Mouse (Mus musculus) intestine, embryonic 14.5 days (tissue): ENCODE results near the gene Gpr132. TPM values are rescaled to one million over a fixed set of nuclear protein-coding genes. Genes with fewer than 3 reads are reported as not detected.
"Not testable (repeated sequence)": the region's sequence is repeated elsewhere in the genome, so short reads cannot be mapped to it uniquely, and the experiment has no call there.

ENCODE experiments used
- ATAC-seq: fragments of 200-750 bp; cut with Nextera tagmentation; replicated peaks from 2 replicates; pipeline ENCODE4 v1.8.0; 2017; ENCODE audit warnings: low read depth, moderate number of reproducible peaks, moderate TSS enrichment, moderate library complexity; ENCODE audit not compliant: low FRiP score, low TSS enrichment
- DNase-seq: peaks from one replicate; pipeline ENCODE4 v3.0.0-alpha.2; 2018; ENCODE audit warnings: low spot score
- H3K27ac ChIP-seq: fragments of 300-500 bp; sonication (generic); 2 replicates; pipeline ENCODE4 v1.5.1; 2014; ENCODE audit warnings: low read depth, mild to moderate bottlenecking, control low read depth
- H3K27me3 ChIP-seq: fragments of 300-500 bp; sonication (generic); replicated peaks from 2 replicates; pipeline ENCODE4 v1.6.1; 2014; ENCODE audit warnings: low read length, control low read depth; ENCODE audit not compliant: control insufficient read depth, insufficient read depth
- H3K36me3 ChIP-seq: fragments of 300-500 bp; sonication (generic); 2 replicates; pipeline ENCODE4 v1.6.1; 2014; ENCODE audit warnings: low read length, control low read depth; ENCODE audit not compliant: control insufficient read depth, insufficient read depth
- H3K4me1 ChIP-seq: fragments of 300-500 bp; sonication (generic); replicated peaks from 2 replicates; pipeline ENCODE4 v1.6.1; 2014; ENCODE audit warnings: low read length, control low read depth, mixed read lengths; ENCODE audit not compliant: control insufficient read depth, insufficient read depth
- H3K4me2 ChIP-seq: fragments of 300-500 bp; sonication (generic); 2 replicates; pipeline ENCODE4 v1.6.1; 2014; ENCODE audit warnings: low read length
- H3K4me3 ChIP-seq: fragments of 300-500 bp; sonication (generic); 2 replicates; pipeline ENCODE4 v1.5.1; 2014; ENCODE audit warnings: low read depth, low read length, control low read depth, mixed read lengths
- H3K9ac ChIP-seq: fragments of 300-500 bp; sonication (generic); 2 replicates; pipeline ENCODE4 v1.6.1; 2014; ENCODE audit warnings: mild to moderate bottlenecking, low read length
- H3K9me3 ChIP-seq: fragments of 300-500 bp; sonication (generic); 2 replicates; pipeline ENCODE4 v1.6.1; 2016; ENCODE audit warnings: low read length, control low read depth; ENCODE audit not compliant: control insufficient read depth
- WGBS: fragments of 180-500 bp; shearing (Covaris S2); extraction: QIAGEN DNeasy Blood & Tissue Kit; methylation state at CpG from one replicate; pipeline ENCODE4 v1.1.7; 2014; 5-methylcytosine and 5-hydroxymethylcytosine counted together
- polyA plus RNA-seq: library from polyadenylated mRNA; unstranded; fragments of >200 nt; fragmentation: Nextera tagmentation; extraction: Ambion mirVana; gene quantifications from 2 replicates; pipeline ENCODE4 v1.2.1, GENCODE M21; 2014

Gene Gpr132
- polyA plus RNA-seq, 1 experiment from 2014 or later = 0.50 TPM

- ATAC-seq (no peak), DNase-seq (no peak)
- no peak overlapping the region; the same call in 1 of the 2 replicates for H3K4me2 ChIP-seq
- peaks cover 52% of the 10 kb centered on the region for H3K36me3 ChIP-seq
- no peak overlapping the region for H3K9ac ChIP-seq
- no peak overlapping the region for H3K27ac ChIP-seq
- H3K9me3 ChIP-seq = no peaks in the 10 kb centered on the region
- peaks cover 40% of the 10 kb centered on the region for H3K4me1 ChIP-seq
- H3K4me3 ChIP-seq = no peak overlapping the region
- 86% methylated on average over 5 of the region's 5 CpGs for WGBS
- no peaks in the 10 kb centered on the region for H3K27me3 ChIP-seq
These were observed 42.1 kb downstream of the Gpr132 start for GRCm38 (mm10) chr12:112825901-112826300.

- no peaks in the 10 kb centered on the region for H3K27me3 ChIP-seq
- H3K27ac ChIP-seq = no peak overlapping the region
- H3K4me2 ChIP-seq = no peak overlapping the region
- DNase-seq (no peak), ATAC-seq (no peak)
- H3K36me3 ChIP-seq = peaks cover 79% of the 10 kb centered on the region
- H3K9ac ChIP-seq = no peak overlapping the region
- H3K4me1 ChIP-seq = peaks cover 33% of the 10 kb centered on the region
- 63% methylated on average over 4 of the region's 4 CpGs for WGBS
- no peak overlapping the region for H3K4me3 ChIP-seq
- no peaks in the 10 kb centered on the region for H3K9me3 ChIP-seq
These were observed 44.8 kb downstream of the Gpr132 start for GRCm38 (mm10) chr12:112823221-112823620.

- DNase-seq (no peak), ATAC-seq (no peak)
- no peak overlapping the region for H3K4me2 ChIP-seq
- WGBS = 68% methylated on average over 2 of the region's 2 CpGs
- no peak overlapping the region for H3K4me3 ChIP-seq
- peaks cover 30% of the 10 kb centered on the region for H3K4me1 ChIP-seq
- no peaks in the 10 kb centered on the region for H3K9me3 ChIP-seq
- H3K27ac ChIP-seq = no peak overlapping the region
- H3K27me3 ChIP-seq = no peaks in the 10 kb centered on the region
- H3K9ac ChIP-seq = no peak overlapping the region
- H3K36me3 ChIP-seq = peaks cover 83% of the 10 kb centered on the region
These were observed 45.4 kb downstream of the Gpr132 start for GRCm38 (mm10) chr12:112822676-112823075.

- WGBS = 76% methylated on average over 4 of the region's 4 CpGs
- peaks cover 23% of the 10 kb centered on the region for H3K4me1 ChIP-seq
- ATAC-seq (no peak), DNase-seq (no peak)
- no peaks in the 10 kb centered on the region for H3K9me3 ChIP-seq
- H3K36me3 ChIP-seq = peaks cover 80% of the 10 kb centered on the region
- no peak overlapping the region for H3K4me2 ChIP-seq
- no peak overlapping the region for H3K27ac ChIP-seq
- H3K9ac ChIP-seq = no peak overlapping the region
- no peak overlapping the region for H3K4me3 ChIP-seq
- H3K27me3 ChIP-seq = no peaks in the 10 kb centered on the region
These were observed 46.1 kb downstream of the Gpr132 start for GRCm38 (mm10) chr12:112821974-112822373.

- Histone ChIP-seq H3K9me3 (no peaks in the 10 kb centered on the region), H3K27me3 (no peaks in the 10 kb centered on the region), H3K27ac (no peak overlapping the region), H3K36me3 (peaks cover 77% of the 10 kb centered on the region), H3K4me2 (no peak overlapping the region), H3K4me1 (peaks cover 15% of the 10 kb centered on the region; the same call in 1 of the 2 replicates), H3K4me3 (no peak overlapping the region), H3K9ac (no peak overlapping the region)
- ATAC-seq (no peak), DNase-seq (no peak)
- WGBS = 64% methylated on average over 1 of the region's 1 CpGs
These were observed 46.8 kb downstream of the Gpr132 start for GRCm38 (mm10) chr12:112821216-112821615.

- H3K27ac ChIP-seq = no peak overlapping the region
- no peak for ATAC-seq
- peaks cover 11% of the 10 kb centered on the region; the same call in 1 of the 2 replicates for H3K4me1 ChIP-seq
- H3K4me2 ChIP-seq = no peak overlapping the region
- no peaks in the 10 kb centered on the region for H3K9me3 ChIP-seq
- no peak overlapping the region for H3K4me3 ChIP-seq
- peaks cover 78% of the 10 kb centered on the region for H3K36me3 ChIP-seq
- no peak for DNase-seq
- WGBS = 71% methylated on average over 12 of the region's 12 CpGs
- no peak overlapping the region for H3K9ac ChIP-seq
- no peaks in the 10 kb centered on the region for H3K27me3 ChIP-seq
These were observed 47.5 kb downstream of the Gpr132 start for GRCm38 (mm10) chr12:112820401-112820999.

- H3K9me3 ChIP-seq = no peaks in the 10 kb centered on the region
- H3K27ac ChIP-seq = no peak overlapping the region
- H3K36me3 ChIP-seq = peaks cover 83% of the 10 kb centered on the region
- H3K27me3 ChIP-seq = no peaks in the 10 kb centered on the region
- peaks cover 11% of the 10 kb centered on the region; the same call in 1 of the 2 replicates for H3K4me1 ChIP-seq
- H3K4me2 ChIP-seq = no peak overlapping the region
- no peak overlapping the region for H3K4me3 ChIP-seq
- no peak overlapping the region for H3K9ac ChIP-seq
- DNase-seq (no peak), ATAC-seq (no peak)
- WGBS = 86% methylated on average over 8 of the region's 8 CpGs
These were observed 48.9 kb downstream of the Gpr132 start for GRCm38 (mm10) chr12:112819057-112819662.

- not testable (repeated sequence) for H3K4me2 ChIP-seq, H3K27ac ChIP-seq, ATAC-seq, DNase-seq, H3K27me3 ChIP-seq, H3K9me3 ChIP-seq, H3K9ac ChIP-seq, H3K4me3 ChIP-seq, H3K4me1 ChIP-seq
- H3K36me3 ChIP-seq = peaks cover 71% of the 10 kb centered on the region
- 83% methylated on average over 7 of the region's 7 CpGs for WGBS
These were observed 51.2 kb downstream of the Gpr132 start for GRCm38 (mm10) chr12:112816866-112817265.

GRCm38 (mm10) chr12:112816294-112816693 is 51.7 kb downstream of the Gpr132 start:
- 0 out of 2 replicates have a peak, but pooled peaks cover 2% of the 10 kb centered on the region for H3K4me1 ChIP-seq
- H3K27ac ChIP-seq = no peak overlapping the region
- H3K9me3 ChIP-seq = no peaks in the 10 kb centered on the region
- 0 out of 2 replicates have a peak, but pooled peaks have one; percentile 29 for ATAC-seq
- peaks cover 65% of the 10 kb centered on the region for H3K36me3 ChIP-seq
- WGBS = 53% methylated on average over 4 of the region's 4 CpGs
- H3K4me3 ChIP-seq = no peak overlapping the region
- no peaks in the 10 kb centered on the region for H3K27me3 ChIP-seq
- DNase-seq = peak; percentile 65
- H3K9ac ChIP-seq = no peak overlapping the region
- no peak overlapping the region for H3K4me2 ChIP-seq
